Mouse (Mus musculus) ZHBTc4 (cell line): ENCODE results near the gene Brd3.

Experiments
- DNase-seq: peaks from one replicate; pipeline ENCODE4 v3.0.0-alpha.2; 2011; ENCODE audit warnings: low read depth, low spot score

Gene Brd3

GRCm38 (mm10) chr2:27471170-27471584, 36.3 kb downstream of the Brd3 start:
- DNase-seq = no peak

- no peak for DNase-seq
Observed at GRCm38 (mm10) chr2:27470535-27470934, 36.9 kb downstream of the Brd3 start.

- DNase-seq = no peak
Observed at GRCm38 (mm10) chr2:27469991-27470355, 37.5 kb downstream of the Brd3 start.

- no peak for DNase-seq
Observed at GRCm38 (mm10) chr2:27469292-27469990, 38.0 kb downstream of the Brd3 start.

GRCm38 (mm10) chr2:27462901-27463300, 44.6 kb downstream of the Brd3 start:
- no peak for DNase-seq

- no peak for DNase-seq
Observed at GRCm38 (mm10) chr2:27461881-27462660, 45.4 kb downstream of the Brd3 start.

- DNase-seq = no peak
Observed at GRCm38 (mm10) chr2:27460651-27461050, 46.8 kb downstream of the Brd3 start.

GRCm38 (mm10) chr2:27460163-27460562, 47.3 kb downstream of the Brd3 start:
- DNase-seq = no peak

GRCm38 (mm10) chr2:27459735-27460134, 47.7 kb downstream of the Brd3 start:
- DNase-seq = no peak

- DNase-seq = no peak
Observed at GRCm38 (mm10) chr2:27450226-27450625, 57.2 kb downstream of the Brd3 start.

GRCm38 (mm10) chr2:27447782-27448181, 59.7 kb downstream of the Brd3 start:
- peak; percentile 77 for DNase-seq

- no peak for DNase-seq
Observed at GRCm38 (mm10) chr2:27446812-27447211, 60.6 kb downstream of the Brd3 start.

- no peak for DNase-seq
Observed at GRCm38 (mm10) chr2:27445910-27446309, 61.6 kb downstream of the Brd3 start.

- DNase-seq = no peak
Observed at GRCm38 (mm10) chr2:27443450-27443708, 64.1 kb downstream of the Brd3 start.

- DNase-seq = no peak
Observed at GRCm38 (mm10) chr2:27442708-27443449, 64.6 kb downstream of the Brd3 start.

GRCm38 (mm10) chr2:27441767-27442707, 65.4 kb downstream of the Brd3 start, which contains the start of gene Brd3os:
Gene Brd3os (plus strand): TSS chr2:27442324.
- DNase-seq = peak; percentile 100

- peak; percentile 59 for DNase-seq
Observed at GRCm38 (mm10) chr2:27438281-27438680, 69.2 kb downstream of the Brd3 start.

GRCm38 (mm10) chr2:27437876-27438275, 69.6 kb downstream of the Brd3 start:
- DNase-seq = no peak

- DNase-seq = no peak
Observed at GRCm38 (mm10) chr2:27432599-27432998, 74.9 kb downstream of the Brd3 start.

GRCm38 (mm10) chr2:27430621-27431020, 76.8 kb downstream of the Brd3 start:
- DNase-seq = no peak

GRCm38 (mm10) chr2:27428071-27428470, 79.4 kb downstream of the Brd3 start:
- peak; percentile 89 for DNase-seq
